Mouse (Mus musculus): Measurements from ENCODE around the gene Farp1.

Gene Farp1

DNA sequence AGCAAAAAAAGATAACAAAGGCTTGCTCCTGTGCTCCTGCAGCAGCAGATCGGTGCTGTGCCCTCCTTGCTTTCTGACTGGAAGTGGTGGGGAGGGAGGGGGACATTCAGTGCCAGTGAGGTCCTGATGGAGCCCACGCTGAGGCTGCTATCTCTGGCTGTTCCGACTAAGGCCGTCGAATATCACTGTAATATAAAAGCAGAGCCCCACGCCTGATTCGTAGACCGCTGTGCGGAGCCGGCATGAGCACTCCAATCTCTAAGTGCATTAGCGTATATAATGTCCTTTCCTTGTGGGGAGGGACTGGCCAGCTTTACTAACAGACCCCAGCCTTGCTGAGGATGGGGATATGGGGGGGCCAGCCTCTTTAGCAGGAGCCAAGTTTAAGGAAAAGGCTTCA lies 224.3 kb downstream of the Farp1 start:
- DNase-seq (ENCODE audit: extremely low read depth, low read depth) = no peak

- DNase-seq (ENCODE audit: extremely low read depth, low read depth) = peak; percentile 13
Observed at GRCm38 (mm10) chr14:121259789-121260188, 224.8 kb downstream of the Farp1 start.

- DNase-seq (ENCODE audit: extremely low read depth, low read depth) = no peak
Observed at GRCm38 (mm10) chr14:121261229-121261879, 226.4 kb downstream of the Farp1 start.

DNA sequence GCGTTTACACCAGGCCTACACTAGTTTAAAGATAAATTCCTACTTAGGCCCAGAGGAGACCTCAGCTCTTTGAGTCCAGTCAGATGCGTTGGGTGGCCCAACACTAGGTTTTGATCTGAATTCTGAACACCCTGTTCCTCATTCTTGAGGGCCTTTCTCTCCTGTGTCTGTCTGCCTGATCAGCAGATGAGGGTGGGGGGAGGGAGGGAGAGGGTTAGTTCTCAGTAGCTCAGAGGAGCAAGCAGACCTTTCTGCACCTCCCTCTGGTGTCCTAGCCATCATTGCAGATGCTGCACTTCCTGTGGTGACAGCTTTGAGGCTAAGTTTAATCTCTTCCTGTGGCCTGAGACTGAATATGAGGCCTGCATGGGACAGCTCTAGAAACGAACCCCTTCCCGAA lies 227.6 kb downstream of the Farp1 start:
- DNase-seq (ENCODE audit: extremely low read depth, low read depth) = no peak

DNA sequence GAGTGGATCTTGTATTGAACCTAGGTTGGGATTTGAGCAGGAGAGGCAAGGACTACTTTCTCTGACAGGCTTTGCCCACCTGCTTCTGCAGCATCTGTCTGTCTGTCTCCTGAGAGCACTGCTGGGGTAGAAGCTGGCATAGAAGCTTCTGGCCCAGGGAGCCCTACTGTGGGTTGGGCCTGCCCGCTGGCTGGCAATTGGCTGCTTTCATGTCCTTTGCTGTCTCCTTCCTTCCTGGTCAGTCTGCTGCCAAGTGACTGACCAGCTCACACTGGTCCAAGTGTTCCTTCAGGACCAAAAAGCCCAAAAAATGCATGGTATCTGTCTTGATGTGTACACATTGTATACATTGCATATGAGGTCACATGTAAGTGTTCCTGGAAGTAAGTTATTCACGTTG lies 228.9 kb downstream of the Farp1 start:
- no peak for DNase-seq (ENCODE audit: extremely low read depth, low read depth)

GRCm38 (mm10) chr14:121264453-121264852 lies 229.5 kb downstream of the Farp1 start:
- no peak for DNase-seq (ENCODE audit: extremely low read depth, low read depth)

DNA sequence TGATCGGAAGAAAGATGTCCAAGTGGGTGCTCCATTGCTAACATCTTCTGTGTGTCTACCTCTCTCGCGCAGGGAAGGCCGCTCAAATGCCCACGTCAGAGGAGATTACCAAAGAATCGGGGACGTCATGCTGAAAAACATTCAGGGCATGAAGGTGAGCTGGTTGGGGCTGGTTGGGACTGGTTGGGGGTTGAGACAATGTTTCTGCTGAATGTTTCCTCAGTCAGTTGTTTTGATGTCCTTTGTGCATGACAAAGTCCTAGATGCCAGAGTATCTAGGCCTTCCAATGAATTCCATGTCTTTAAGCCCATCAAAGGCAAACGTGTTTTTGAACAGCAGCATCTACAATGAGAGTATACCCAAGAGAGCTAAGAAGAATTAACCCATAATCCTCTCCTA lies 232.8 kb downstream of the Farp1 start:
- no peak for DNase-seq (ENCODE audit: extremely low read depth, low read depth)

- DNase-seq (ENCODE audit: extremely low read depth, low read depth) = no peak
Observed at GRCm38 (mm10) chr14:121270490-121270889, 235.5 kb downstream of the Farp1 start.

GRCm38 (mm10) chr14:121274985-121275384 lies 240.0 kb downstream of the Farp1 start:
- no peak for DNase-seq (ENCODE audit: extremely low read depth, low read depth)

DNA sequence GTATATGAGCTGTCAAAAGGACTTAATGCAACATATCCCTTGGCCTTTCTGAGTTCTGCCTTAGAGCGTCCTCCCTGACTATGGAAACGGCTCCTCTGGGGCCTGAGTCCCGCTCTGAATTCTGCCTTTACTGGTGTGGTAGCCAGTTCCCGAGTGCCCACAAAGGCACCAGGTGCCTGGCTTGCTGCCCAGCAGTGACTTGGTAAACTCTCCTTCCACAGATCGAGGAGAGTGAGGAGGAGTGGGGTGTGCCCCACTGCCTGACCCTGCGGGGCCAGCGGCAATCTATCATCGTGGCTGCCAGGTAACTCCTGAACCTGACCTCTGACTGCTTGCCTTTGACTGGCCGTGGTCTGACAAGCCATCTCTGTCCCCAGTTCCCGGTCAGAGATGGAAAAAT lies 241.0 kb downstream of the Farp1 start:
- DNase-seq (ENCODE audit: extremely low read depth, low read depth) = no peak

GRCm38 (mm10) chr14:121279106-121279505 lies 244.1 kb downstream of the Farp1 start:
- peak; percentile 16 for DNase-seq (ENCODE audit: extremely low read depth, low read depth)

GRCm38 (mm10) chr14:121280601-121281335 lies 245.8 kb downstream of the Farp1 start:
- DNase-seq (ENCODE audit: extremely low read depth, low read depth) = no peak

DNA sequence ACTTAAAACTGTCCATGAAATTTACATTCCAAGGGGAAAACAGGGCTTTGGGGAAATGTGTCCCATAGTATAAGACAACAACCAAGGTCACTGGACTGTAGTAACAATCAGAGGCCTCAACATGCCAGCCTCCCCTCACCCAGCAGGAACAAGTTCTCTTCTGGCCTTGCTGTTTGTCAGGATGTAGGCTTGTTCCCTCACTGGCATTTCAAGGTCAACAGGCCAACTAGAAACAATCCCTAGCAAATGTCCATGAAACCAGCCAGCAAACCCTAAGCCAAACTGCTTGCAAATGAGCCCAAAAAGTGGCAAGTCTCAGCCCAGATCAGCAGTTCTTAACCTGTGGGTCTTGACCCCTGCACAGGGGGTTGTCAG lies 246.3 kb downstream of the Farp1 start:
- no peak for DNase-seq (ENCODE audit: extremely low read depth, low read depth)

DNA sequence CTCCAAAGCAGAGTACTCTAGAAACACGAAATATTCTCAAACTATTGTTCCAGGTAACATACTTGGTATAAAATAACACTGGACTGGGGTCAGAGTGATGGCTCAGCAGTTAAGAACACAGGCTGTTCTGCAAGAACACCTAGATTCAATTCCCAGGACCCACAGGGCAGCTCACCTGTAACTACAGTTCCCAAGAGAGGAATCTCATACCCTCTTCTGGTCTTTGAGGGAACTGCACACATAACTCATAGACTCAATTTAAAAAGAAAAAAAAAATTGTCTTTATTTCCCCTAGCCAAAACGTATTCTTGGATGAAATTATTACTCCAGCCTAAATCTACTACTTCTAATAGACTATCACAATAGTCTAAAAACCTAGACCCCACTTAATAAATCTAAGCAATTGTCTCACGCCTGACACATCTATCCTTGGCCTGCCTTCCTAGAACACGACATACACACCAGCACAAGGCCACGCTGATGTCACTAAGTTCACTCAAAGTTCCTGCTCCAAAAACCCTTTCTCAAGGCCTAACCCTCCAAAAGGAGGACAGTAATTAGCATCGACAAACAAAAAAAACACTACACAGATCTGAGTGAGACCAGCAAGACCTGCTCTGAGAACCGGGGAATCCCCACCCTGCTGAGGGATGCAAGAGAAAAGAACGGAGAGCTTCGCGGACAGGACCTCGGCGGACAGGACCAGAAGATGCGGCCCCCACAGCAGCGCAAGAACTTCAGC lies 250.6 kb downstream of the Farp1 start:
- no peak for DNase-seq (ENCODE audit: extremely low read depth, low read depth)

DNA sequence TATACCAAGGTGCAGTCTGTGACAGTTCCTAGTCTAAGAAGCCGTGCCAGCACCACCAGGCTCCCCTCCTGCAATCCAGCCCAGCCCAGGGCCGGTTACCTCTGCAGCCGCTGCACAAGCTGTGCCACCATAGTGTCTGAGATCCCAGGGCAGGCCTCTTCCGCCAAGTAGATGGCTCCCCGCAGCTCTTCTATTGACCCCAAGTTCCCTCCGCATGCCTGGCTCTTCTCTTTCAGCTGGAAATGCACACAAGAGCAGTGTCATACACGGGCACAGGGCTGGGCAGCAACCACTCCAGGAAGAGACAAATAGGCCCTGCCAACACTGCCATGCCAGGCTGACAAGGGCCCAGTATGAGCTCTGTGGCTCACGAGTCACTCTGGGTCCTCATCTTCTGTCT lies 256.9 kb downstream of the Farp1 start:
- no peak for DNase-seq (ENCODE audit: extremely low read depth, low read depth)

DNA sequence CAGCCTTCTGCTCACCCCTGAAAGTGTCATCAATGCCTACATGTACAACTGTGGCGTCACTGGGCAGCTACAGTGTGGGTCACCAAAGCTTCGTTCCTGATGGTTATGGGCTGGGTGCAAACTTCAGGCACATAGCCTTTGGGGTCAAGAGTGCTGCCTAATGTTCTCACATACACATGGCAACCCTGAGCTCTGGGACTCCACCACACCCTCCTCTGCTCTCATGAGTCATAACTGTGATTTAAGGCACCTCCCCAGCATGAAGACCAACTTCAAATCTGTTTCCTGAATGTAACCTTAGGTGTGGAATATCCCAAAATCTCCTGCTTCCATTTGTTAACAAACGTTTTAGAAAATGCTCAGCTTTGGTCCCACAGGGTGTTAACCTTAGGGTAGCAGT lies 257.4 kb downstream of the Farp1 start:
- DNase-seq (ENCODE audit: extremely low read depth, low read depth) = no peak

- no peak for DNase-seq (ENCODE audit: extremely low read depth, low read depth)
Observed at GRCm38 (mm10) chr14:121294484-121294883, 259.5 kb downstream of the Farp1 start.

DNA sequence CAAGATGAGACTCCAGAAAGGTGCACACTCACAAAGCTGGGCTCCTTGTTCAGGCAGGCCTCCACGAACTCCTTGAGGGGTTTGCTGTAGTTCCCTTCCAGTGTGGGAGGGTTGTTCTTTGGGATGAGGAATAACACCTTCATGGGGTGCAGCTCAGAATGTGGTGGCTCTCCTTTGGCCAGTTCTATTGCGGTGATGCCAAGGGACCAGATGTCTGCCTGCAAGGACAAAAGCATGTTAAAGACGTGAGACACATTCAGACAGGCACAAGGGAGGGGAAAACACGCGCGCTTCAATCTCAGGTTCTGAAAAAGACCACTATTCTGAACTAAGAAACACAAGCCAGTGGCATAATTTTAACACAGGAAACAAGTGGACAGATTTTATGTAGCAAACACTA lies 262.1 kb downstream of the Farp1 start:
- DNase-seq (ENCODE audit: extremely low read depth, low read depth) = no peak

GRCm38 (mm10) chr14:121298537-121298936 lies 263.5 kb downstream of the Farp1 start:
- no peak for DNase-seq (ENCODE audit: extremely low read depth, low read depth)

DNA sequence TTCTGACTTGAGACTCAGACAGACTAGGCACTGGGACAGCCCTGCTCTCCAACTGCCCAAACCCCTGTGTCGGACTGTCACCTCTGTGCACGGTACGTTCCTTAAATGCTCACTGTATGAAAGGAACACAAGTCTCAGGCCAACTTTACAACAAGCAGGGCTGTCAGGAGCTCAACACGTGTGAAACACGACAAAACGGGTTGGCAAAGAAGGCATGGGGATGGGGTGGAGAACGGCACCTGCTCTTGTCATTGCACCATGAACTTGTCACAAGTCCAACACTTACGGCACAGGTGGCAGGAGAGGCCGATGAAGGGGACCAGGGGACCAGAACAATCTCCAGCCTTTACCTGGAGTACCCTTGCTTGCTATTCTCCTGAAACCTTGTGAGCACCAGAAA lies 264.1 kb downstream of the Farp1 start:
- DNase-seq (ENCODE audit: extremely low read depth, low read depth) = no peak

DNA sequence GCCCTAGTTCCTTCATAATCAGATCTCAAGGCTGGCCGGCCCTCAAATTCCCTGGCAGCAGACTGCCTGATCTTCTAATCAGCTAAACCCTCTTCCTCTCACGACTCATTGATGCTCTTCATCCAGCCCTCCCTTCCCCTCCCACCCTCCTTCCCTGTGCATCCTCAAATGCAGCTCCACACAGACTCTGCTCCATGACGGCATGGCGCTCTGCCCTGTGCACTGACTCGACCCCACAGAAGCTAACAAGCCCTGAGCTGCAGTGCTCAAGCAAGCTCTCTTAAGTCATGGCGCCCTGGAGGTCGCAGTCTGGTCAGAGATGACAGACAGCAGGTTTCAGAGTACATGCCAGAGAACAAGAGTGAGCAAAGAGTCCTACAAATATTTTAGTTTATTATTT lies 269.5 kb downstream of the Farp1 start:
- DNase-seq (ENCODE audit: extremely low read depth, low read depth) = no peak

DNA sequence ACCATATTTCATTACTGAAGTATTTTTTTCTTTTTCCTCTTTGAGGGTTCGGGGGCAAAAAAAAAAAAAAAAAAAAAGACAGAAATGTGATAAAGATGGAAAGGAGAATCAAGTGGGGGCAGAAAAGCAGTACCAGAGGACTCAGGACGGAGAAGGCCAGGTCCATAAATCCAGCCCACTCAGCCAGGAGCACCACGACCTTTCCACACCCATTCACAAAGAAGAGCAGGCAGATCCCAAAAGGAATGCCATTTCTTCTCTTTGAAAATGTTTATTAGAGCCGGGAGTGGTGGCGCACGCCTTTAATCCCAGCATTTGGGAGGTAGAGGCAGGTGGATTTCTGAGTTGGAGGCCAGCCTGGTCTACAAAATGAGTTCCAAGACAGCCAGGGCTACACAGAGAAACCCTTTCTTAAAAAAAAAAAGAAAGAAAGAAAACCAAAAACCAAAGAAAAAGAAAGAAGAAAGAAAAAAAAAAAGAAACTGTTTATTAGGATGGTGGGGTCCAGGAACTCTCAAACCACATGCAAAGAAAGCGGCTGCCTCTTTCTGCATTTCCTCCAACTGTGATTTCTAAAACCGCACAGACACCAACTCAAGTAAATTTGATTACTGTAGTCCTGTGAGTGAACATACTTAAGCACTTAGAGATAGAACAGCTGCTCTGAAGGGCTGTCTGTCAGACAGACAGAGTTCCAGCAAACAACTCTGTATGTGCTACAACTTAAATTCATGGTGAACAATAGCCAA lies 270.5 kb downstream of the Farp1 start:
- no peak for DNase-seq (ENCODE audit: extremely low read depth, low read depth)

Data from MEL-GATA-1-ER (cell line).